Mouse (Mus musculus): ENCODE data around the gene Srp9.

DNA sequence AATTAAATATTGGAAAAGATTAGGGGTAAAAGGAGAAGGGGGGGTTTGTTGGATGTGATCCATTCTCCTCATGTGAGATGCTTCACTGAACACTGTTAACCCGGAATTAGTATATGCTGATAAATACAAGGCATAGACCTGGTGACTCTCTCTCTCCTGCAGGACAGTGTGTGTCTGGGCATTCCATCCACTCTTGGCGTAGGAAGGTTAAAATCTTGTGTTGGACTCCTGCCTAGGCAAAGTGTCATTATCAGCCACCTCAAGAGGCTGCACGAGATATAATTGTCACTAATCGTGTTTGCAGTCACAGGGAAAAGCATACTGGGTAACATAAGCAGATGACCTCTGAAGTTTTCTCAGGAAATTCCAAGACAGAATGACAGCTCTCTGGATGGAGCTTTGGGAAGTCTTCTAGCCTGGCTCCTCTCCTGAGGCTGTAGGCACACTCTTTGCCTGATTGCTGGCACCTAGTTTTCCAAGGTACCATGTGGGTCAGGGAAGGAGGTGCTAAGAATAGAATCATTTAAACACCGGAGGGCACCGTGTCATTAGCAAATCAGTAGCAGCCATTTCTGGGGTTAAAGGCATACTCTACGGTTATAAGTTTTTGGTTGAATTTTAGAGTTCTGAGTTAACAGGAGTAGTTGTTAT is 24.5 kb downstream of the Srp9 start:
- TF ChIP-seq CTCF (IDR thresholded peaks at IDR 0.05; ENCODE audit: low read depth): no peak
- TF ChIP-seq EP300 (IDR thresholded peaks at IDR 0.05; ENCODE audit: low read depth): no peak

Measured in liver, postnatal 0 days (tissue).